Mouse (Mus musculus) brain, embryonic 14.5 days (tissue): Measurements from ENCODE around the gene Rpl9-ps1.

Experiments
- CTCF ChIP-seq: fragments of 200-500 bp; IDR thresholded peaks from 2 replicates; pipeline ENCODE4 v1.5.1; 2012; ENCODE audit warnings: inconsistent platforms, mild to moderate bottlenecking, moderate library complexity, borderline replicate concordance; ENCODE audit not compliant: insufficient read depth, insufficient read length; ENCODE audit errors: extremely low read depth
- POLR2A ChIP-seq: fragments of 200-500 bp; IDR thresholded peaks from 2 replicates; pipeline ENCODE4 v1.6.1; 2012; ENCODE audit warnings: mild to moderate bottlenecking, inconsistent platforms, borderline replicate concordance; ENCODE audit not compliant: poor library complexity, insufficient read depth, insufficient read length, severe bottlenecking; ENCODE audit errors: extremely low read depth

DNA sequence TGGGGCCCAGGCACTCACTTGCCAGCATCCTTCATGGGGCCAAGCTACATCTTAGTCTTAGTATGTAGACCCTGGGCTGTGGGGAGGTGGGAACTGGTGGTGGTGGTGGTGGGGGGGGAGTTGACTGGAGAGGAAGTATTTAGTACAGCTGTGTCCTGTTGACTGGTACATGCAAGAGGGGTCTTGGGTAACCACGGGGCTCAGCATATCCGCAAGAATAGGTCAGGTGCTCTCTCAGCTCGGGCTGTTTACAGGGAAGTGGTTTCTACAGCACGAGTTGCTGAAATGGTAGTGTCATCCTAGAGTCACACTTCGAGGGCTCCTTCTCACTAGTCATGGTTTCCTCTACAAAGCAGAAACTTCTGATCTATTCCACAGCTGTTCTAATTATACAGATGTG lies 5.3 kb downstream of the Rpl9-ps1 start:
- no peak for TF ChIP-seq CTCF
- no peak for TF ChIP-seq POLR2A
